Comparison of ENCODE assay signal across 8 mouse cellular contexts in genomic region chrX:135101594-135101993, GRCm38 (mm10).
A peak's percentile ranks its signal among the peaks of the same experiment; 100 is the strongest.
DNase-seq lines count a peak whose midpoint lies in the region.

No protein-coding gene starts in this region.

- peak; percentile 33 to 61 for DNase-seq in cerebellum, postnatal 10 days
- DNase-seq in cerebellum, adult 8-10 months = no peak
- DNase-seq in left cerebral cortex, adult 8-10 months (ENCODE audit: low spot score in 2 of 2) = peak; percentile 5 to 22
- no peak for DNase-seq in left cerebral cortex, adult 9 months (ENCODE audit: low spot score in 2 of 2)
- DNase-seq in adrenal gland, postnatal 14 days = peak; percentile 36
- peak; percentile 77 for DNase-seq in layer of hippocampus, adult 9-11 months
- DNase-seq in T-cell, adult 2 months (ENCODE audit: low spot score) = no peak
- DNase-seq in thymus, postnatal 10 days (ENCODE audit: low spot score in 2 of 2) = no peak

Comparison
In these comparisons a context has a peak if more than half of its experiments do, and no peak if none do; other contexts are left out.
1. DNase-seq: peak in cerebellum, postnatal 10 days (2 of 2), left cerebral cortex, adult 8-10 months (2 of 2), adrenal gland, postnatal 14 days (single experiment) and layer of hippocampus, adult 9-11 months (single experiment); none in cerebellum, adult 8-10 months (single experiment), left cerebral cortex, adult 9 months (0 of 2), T-cell, adult 2 months (single experiment) and thymus, postnatal 10 days (0 of 2).